14 mouse cellular contexts compared by ENCODE assay signal in the genomic region with DNA sequence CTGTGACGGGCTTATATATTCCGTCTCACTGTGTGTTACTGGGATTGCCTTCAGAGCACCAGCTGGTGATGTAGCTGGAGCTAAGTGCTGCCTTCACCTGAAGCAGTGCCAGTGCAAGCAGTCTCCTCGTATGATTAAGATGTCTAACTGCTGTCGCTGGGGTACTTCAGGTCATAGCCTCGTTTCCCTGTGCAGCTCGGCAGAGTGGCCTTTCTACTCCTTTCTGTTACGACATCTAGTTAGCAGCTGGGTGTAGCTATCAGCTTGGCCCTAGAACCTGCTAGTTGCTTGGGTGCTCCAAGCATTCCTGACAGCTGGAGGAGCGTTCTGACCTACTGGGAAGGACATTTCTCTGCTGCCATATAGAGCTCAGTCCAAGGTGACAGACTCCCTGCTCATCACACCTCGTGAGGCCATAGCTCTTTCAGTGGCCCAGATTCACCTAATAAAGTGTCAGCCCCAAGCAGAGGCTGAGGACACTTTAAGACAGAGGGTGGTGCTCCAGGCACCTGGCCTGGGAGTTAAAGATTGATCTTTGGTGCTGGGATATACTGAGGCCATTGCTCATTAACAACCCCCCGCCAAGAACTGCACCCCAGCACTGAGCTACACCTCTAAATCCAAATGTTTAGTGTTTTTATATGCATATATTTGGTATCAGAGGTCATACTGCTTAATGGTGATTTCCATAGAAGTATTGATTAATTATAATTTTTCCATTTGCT. TPM values are rescaled to one million over a fixed set of nuclear protein-coding genes. Genes with fewer than 3 reads are reported as not detected.
DNase-seq lines count a peak whose midpoint lies in the region; ATAC-seq and TF ChIP-seq lines count a peak whose summit lies in the region.
"Had no signal": no experiment of that assay in that cellular context is flagged by ENCODE, and none has a peak within 500 bp of the region (broad histone marks: within the 10 kb centered on the region; RNA-seq: fewer than 3 reads in every experiment).

No protein-coding gene starts in this region.

- no peak overlapping the region for H3K9ac ChIP-seq in intestine, embryonic 15.5 days

- 0 out of 2 replicates have a peak, but pooled peaks cover 2% of the 10 kb centered on the region for H3K4me1 ChIP-seq in intestine, embryonic 15.5 days (replicated peaks)

- no peaks in the 10 kb centered on the region for H3K27me3 ChIP-seq in intestine, embryonic 15.5 days (replicated peaks)
- H3K27me3 ChIP-seq: Patski had no signal

- H3K9me3 ChIP-seq in intestine, embryonic 15.5 days, result no peaks in the 10 kb centered on the region

- H3K36me3 ChIP-seq in intestine, embryonic 15.5 days, result peaks cover 36% of the 10 kb centered on the region

- no peak for ATAC-seq in intestine, embryonic 15.5 days
- no peak for ATAC-seq in granulocyte monocyte progenitor cell, adult 5-6 weeks (replicated peaks; ENCODE audit: poor library complexity, severe bottlenecking)
- ATAC-seq: hindbrain, embryonic 16.5 days; Patski had no signal

- intact Hi-C loops in gastrocnemius, adult 2 months (cut with DNase I), result no loop called here

- no peak overlapping the region for H3K4me2 ChIP-seq in intestine, embryonic 15.5 days (replicated peaks)

- peak; percentile 41 for DNase-seq in gastrocnemius, adult 2 months
- DNase-seq in gastrocnemius, adult 8-10 months (ENCODE audit: low spot score in 2 of 2), result no peak
- peak; percentile 47 for DNase-seq in kidney, adult 18-20 months
- DNase-seq in kidney, postnatal 10 days, result no peak
- DNase-seq in kidney, postnatal 25 days, result peak; percentile 40 to 67
- no peak for DNase-seq in spleen, postnatal 36 days (ENCODE audit: low spot score in 2 of 2)
- DNase-seq: cerebellum, adult 11 months; midbrain, embryonic 14.5 days; right cerebral cortex, adult 18-20 months; thymus, postnatal 4 days had no signal

- no peak for TF ChIP-seq CTCF in gastrocnemius, adult 2 months (IDR thresholded peaks at IDR 0.05)

- H3K4me3 ChIP-seq in gastrocnemius, adult 2 months, result no peak overlapping the region
- H3K4me3 ChIP-seq in intestine, embryonic 15.5 days (replicated peaks), result no peak overlapping the region

- H3K27ac ChIP-seq in gastrocnemius, adult 2 months, result peak overlapping the region; percentile 32; the same call in 1 of the 2 replicates
- peak overlapping the region; percentile 13; the same call in 1 of the 2 replicates for H3K27ac ChIP-seq in intestine, embryonic 15.5 days

- WGBS in intestine, embryonic 15.5 days, result 74% methylated on average over 10 of the region's 10 CpGs

RNA-seq across cellular contexts. Expression of gene Xrcc3, which starts 13.1 kb away (rescaled TPM):
- under 1 TPM in 1 of 2 experiments, not detected in 1; 0.47 TPM for total RNA-seq in gastrocnemius, adult 2 months (2021)
- under 1 TPM in 1 of 4 experiments, not detected in 3; 0.46 TPM for total RNA-seq in gastrocnemius, adult 8-10 months (2022)
- polyA plus RNA-seq in intestine, embryonic 15.5 days (2015; fragmentation: Nextera tagmentation; extraction: Ambion mirVana), result 8.9 and 9.9 TPM in 2 replicates
- 16.7 and 31.1 TPM in 2 replicates for total RNA-seq in granulocyte monocyte progenitor cell, adult 5-6 weeks (2014; fragmentation: Nextera tagmentation)
- total RNA-seq in granulocyte monocyte progenitor cell, adult 5-6 weeks (2017), result 6.8 and 8.6 TPM in 2 replicates

RNA-seq across cellular contexts. Expression of gene Zfyve21, which starts 13.3 kb away (rescaled TPM):
- 10 to 100 TPM; 15.6 to 18.0 TPM for total RNA-seq in gastrocnemius, adult 2 months (2021)
- 10 to 100 TPM; 11.2 to 18.5 (median 15.2) TPM for total RNA-seq in gastrocnemius, adult 8-10 months (2022)
- polyA plus RNA-seq in intestine, embryonic 15.5 days (2015; fragmentation: Nextera tagmentation; extraction: Ambion mirVana), result 183 and 191 TPM in 2 replicates
- 14.0 and 19.5 TPM in 2 replicates for total RNA-seq in granulocyte monocyte progenitor cell, adult 5-6 weeks (2014; fragmentation: Nextera tagmentation)
- total RNA-seq in granulocyte monocyte progenitor cell, adult 5-6 weeks (2017), result 5.3 and 6.2 TPM in 2 replicates

RNA-seq across cellular contexts. Expression of gene Klc1, which starts 42.0 kb away (rescaled TPM):
- total RNA-seq in gastrocnemius, adult 2 months (2021), result 10 to 100 TPM; 61.5 to 75.9 TPM
- 10 to 100 TPM; 47.9 to 62.7 (median 50.9) TPM for total RNA-seq in gastrocnemius, adult 8-10 months (2022)
- 91.1 and 92.1 TPM in 2 replicates for polyA plus RNA-seq in intestine, embryonic 15.5 days (2015; fragmentation: Nextera tagmentation; extraction: Ambion mirVana)
- total RNA-seq in granulocyte monocyte progenitor cell, adult 5-6 weeks (2014; fragmentation: Nextera tagmentation), result 45.3 and 48.2 TPM in 2 replicates
- 26.7 and 42.1 TPM in 2 replicates for total RNA-seq in granulocyte monocyte progenitor cell, adult 5-6 weeks (2017)

Comparison
In these comparisons a context has a peak if more than half of its experiments do, and no peak if none do; other contexts are left out.
1. DNase-seq: peak in gastrocnemius, adult 2 months (single experiment), kidney, adult 18-20 months (single experiment) and kidney, postnatal 25 days (2 of 2); none in gastrocnemius, adult 8-10 months (0 of 2), kidney, postnatal 10 days (single experiment) and spleen, postnatal 36 days (0 of 2).
2. RNA of gene Xrcc3, which starts 13.1 kb away (total RNA-seq): 6.8 to 31.1 TPM in granulocyte monocyte progenitor cell, adult 5-6 weeks; 0.47 TPM in gastrocnemius, adult 2 months and 0.46 TPM in gastrocnemius, adult 8-10 months; every median in the first group is over 4 times any median in the second.